Mouse (Mus musculus) spleen, embryonic (tissue): ENCODE results near the gene Zbtb49.

Experiments used
- CTCF ChIA-PET: fragments of 350-600 bp; sonication (Branson Sonifier 250); formaldehyde crosslinking; loops from one replicate; lab custom pipeline; 2022; lab: Charles Lee

Zbtb49 gene

DNA sequence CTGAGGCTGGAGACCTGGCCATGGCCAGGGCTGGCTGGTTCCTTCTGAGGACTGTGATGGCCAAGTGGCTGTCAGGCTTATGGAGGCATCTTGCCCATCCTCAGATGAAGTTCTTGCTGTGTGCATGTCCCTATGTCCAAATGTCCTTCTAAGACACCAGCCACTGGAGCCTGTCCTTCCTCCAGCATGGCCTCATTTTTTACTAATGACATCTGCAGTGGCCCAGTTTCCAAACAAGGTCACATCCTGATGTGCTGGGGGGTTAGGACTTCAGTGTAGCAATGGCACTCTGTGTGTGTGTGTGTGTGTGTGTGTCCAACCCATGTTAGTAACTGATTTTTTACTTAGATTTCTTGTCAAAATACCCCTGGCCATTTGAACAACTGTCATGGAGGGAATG lies 24.3 kb downstream of the Zbtb49 start:
- CTCF ChIA-PET = no interaction called here

DNA sequence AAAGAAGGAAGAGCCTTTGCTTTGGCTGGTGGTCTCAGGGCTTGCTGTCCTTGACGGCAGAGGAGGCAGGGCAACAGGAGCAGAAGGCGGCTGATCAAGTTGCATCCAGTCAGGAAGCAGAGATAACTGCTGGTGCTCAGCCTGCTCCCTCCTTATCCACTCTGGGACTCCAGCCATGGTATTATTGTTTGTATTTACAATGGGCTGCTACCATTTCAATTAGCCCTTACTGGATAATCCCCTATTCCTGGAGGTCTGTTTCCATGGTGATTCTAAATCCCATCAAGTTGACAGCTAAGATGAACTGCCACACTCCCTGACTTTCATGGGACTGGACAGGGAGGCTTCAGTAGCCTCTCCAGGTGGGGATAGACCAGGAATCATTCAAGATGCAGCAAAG lies 25.3 kb downstream of the Zbtb49 start:
- CTCF ChIA-PET = no interaction called here

DNA sequence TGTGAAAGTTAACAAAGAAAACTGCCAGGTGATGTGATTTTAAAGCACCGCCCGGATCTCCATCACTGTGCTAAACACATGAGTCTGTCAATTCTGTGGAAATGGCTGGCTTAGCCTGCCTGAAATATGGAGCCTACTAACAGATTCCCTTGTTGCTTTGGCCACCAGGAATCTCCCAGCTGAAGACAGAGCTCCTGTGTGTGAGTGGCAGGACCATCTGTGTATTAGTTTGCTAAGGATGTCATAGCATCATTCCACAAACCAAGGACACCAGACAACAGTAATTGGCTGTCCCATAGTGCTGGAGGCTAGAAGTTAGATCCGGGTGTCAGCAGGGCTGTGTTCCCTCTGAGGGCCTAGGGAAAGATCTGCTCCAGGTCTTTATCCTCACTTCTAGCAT lies 29.4 kb downstream of the Zbtb49 start:
- CTCF ChIA-PET = no interaction called here

DNA sequence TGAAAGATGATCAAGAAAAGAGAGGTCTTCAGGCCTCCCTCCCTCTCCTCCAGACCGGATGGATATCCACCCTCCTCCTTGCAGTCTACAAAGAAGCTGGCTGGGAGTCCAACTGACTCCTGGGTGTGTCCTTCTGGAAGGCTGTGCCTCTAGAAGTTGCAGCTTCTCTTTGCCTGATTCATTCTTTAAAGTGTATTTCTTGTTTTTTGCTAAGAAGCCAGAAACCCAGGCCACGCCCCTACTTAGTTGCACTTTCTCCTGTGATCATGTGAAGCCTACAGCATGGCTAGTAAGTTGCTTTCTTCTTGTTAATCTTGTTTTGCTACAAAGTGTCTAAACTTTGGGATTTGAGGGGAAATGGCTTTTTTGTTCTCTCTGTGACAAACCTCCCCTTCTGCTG lies 33.3 kb downstream of the Zbtb49 start:
- CTCF ChIA-PET = no interaction called here

DNA sequence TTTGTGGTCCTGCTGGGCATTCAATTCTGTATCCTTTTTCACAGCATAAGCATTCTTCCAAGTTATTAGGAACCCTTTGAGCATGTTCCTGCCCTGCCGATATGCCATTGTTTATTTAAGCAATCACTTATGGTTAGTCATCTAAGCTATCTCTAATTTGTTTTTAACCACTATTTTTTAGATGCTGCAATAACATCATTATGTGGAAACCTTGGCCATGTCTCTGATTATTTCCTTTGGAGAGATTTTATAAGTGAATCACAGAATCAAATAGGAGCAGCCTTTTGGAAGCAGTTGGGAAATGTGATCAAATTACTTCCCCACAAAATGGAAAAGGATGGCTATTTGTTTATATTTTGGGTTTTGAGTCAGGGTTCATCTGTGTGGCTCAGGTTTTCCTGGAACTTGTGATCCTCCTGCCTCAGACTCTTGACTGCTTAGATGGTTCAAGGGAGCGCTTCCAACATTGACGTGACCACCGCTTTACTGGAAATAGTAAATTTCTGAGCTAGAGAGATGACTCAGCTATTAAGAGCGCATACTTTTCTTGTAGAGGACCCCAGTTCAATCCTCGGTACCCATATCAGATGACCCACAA lies 35.5 kb downstream of the Zbtb49 start:
- CTCF ChIA-PET = no interaction called here

DNA sequence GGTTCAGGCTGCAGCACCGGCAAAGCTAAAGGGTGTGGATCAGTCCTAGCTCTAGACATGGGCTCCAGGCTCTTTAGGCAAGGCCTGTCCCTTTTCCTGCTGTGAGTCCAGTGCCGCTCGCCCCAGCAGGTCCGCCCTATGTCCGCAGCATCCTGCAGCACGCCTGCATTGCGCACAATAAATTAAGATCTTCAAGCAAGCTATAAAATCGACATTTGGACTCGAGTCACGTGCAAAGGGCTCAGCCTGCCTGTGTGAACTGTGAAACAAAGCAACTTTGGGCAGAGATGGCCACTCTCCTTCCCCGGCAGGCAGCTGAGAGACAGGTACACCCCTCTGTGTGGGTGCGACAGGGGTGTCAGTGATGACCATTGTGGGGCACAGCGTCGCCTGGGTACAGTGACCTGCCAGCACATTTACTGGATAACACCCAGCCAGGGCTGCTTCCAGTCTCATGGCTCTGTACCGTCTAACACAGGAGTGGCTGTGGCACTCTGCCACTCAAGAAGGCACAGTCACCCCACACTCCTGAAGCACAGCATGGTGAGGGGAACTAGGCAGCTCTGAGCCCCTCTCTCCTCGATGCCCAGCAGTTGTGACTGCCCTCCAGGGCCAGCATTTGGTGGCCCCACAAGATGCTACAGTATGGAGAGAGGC lies 45.9 kb downstream of the Zbtb49 start:
- CTCF ChIA-PET = interaction anchor here (0.6 kb wide), 1 partner anchor 137 kb away, joined by 3 read pairs; no protein-coding TSS in a partner anchor

DNA sequence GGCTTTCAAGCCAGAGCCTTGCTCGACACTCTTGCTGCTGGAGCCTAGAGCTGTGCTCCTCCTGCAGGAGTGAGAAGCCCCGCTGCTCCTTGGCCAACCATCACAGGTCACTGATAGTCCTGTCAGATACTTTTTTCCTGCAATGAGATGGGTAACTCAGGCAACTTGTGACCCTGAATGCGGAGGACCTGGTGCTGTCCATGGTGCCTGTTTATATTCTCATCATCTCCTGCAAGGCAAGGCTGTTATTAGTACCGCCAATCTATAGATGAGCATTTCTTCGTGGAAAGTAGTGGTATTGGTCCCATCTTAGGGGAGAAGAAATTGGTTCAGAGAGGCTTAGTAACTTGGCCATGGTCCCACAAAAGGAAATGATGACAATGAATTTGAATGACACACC lies 46.5 kb downstream of the Zbtb49 start:
- CTCF ChIA-PET = interaction anchor here (0.6 kb wide), 1 partner anchor 136 kb away, joined by 3 read pairs; no protein-coding TSS in a partner anchor

DNA sequence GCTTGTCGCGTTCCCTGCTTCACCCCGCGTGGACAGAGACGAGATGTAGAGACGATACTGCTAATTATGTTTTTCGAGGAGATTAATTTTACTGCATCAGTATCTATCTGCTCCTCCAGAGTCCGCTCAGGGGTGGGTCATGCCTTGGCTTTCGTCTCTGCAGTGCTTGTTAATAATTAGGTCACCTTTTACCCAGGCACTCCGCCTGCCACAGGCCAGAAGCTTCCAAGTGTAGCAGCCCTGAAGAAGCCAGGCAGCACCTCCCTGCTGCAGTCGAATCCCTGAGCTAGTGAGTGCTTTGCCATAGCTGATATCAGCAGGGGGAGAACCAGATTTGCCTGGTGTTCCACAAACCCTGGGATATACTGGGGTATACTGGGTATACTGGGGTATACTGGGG lies 51.8 kb downstream of the Zbtb49 start:
- CTCF ChIA-PET = no interaction called here

DNA sequence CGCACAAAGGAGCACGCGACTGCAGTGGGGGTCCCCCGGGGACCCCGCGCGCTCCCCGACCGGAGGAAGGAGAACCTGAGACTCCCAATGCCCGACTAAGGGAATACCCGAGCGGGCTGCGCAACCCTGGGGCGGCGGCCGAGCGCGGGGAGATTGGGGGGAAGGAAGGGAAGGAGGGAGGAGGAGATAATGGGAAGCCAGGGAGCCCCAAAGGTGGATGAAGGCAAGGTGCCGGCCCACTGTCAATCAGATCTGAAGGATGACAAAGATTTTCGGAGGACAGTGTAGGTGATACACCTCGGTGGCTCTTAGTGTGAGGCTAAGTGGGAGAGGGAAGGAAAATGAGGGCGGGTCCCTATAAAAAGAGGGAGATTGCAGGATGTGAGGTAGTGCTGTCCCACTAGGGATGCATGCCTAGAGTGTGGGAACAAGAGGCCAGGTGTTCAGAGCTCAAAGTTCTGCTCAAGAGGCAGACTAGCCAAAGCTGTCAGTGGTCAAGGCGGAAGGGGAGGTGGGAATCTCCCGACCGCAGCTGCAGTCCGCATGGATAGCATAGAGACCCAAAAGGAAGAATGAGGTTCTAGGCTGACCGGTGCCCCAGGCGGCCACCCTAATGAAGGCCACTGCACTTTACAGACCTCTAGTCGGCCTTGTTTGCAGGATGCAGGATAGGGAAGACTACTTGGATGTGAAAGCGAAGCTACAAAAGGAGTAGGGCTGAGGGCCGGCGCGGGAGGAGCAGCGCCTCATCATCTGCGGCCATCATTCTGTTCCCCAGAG lies 60.4 kb downstream of the Zbtb49 start, which contains the start of gene Nsg1:
Nsg1 (minus strand) TSS at position 274 of the 780 bp plus-strand sequence.
- CTCF ChIA-PET = no interaction called here

DNA sequence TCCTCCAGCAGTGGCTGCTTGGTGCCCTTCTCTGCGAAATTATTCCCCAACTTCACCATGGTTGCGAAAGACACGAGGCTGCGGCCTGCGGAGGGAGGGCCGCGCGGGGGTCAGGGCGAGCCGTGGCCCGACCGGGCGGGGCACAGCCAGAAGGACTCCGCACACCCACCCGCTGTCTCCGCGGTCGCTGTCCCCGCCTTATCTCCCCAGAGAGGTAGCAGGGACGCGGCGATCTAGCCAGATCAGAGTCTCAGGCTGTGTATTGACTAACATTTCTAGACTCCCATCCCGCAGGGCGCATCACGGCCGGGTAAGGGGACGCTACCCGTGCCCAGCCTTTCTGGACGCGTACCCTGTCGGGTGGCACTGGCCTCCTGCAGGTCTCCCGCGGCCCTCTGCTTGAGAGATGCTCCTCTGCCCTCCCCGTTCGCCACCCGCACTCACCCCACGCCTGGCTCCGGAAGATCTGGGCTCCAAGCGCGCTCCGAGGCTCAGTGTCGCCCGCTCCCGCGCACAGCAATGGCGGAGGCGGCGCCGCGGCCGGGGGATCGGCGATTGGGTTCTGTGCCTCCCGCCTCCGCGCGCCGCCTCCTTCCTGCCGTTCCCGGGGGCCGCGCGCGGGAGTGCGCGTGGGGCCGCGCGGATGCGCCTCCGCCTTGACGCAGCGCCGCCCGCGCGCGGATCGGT lies 61.2 kb downstream of the Zbtb49 start:
- CTCF ChIA-PET = no interaction called here

DNA sequence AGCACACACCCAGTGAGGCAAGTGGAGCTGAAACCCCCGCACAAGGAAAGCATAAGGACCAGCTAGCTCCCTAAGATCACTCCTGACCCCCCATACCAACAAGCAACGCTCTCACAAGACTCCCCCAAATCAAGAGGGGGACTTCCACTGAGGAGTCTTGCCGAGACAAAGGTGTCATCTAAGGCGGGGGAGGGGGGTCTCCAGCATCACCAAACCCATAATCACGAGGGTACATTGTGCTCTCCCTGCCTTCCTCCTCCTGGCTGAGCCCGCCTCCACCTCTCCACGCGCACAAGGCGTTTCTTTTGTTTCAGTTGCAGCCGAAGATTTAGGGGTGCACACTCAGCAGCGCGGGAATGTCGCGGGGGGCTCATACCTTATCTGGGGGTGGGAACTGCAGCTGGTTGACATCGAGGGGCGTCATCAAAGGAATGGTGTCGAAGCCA lies 61.7 kb downstream of the Zbtb49 start:
- CTCF ChIA-PET = no interaction called here

DNA sequence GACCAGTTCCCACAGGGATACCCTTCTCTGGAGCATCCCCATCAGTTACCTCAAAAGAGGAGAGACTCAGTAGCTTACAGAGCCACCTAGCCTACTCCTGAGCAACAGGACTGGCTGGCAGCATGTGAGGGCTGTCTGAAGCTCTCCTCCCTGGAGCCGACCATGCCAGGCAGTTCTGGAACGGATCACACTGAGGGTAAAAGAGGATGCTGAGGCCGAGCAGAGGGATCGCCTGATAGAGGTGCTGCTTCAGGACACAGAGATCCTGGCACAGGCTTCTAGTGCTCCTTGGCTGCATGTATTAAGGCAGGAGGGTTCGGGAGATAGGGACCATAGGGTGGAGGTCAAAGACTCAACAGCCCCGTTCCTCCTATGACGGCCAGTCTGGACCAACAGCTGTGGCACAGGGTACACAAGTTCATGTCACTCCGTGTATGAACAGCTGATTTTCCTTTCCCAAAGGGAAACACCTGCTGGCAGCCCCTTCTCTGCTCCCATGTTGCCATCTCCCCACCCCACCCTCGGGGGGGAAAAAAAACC lies 62.7 kb downstream of the Zbtb49 start:
- CTCF ChIA-PET = no interaction called here

DNA sequence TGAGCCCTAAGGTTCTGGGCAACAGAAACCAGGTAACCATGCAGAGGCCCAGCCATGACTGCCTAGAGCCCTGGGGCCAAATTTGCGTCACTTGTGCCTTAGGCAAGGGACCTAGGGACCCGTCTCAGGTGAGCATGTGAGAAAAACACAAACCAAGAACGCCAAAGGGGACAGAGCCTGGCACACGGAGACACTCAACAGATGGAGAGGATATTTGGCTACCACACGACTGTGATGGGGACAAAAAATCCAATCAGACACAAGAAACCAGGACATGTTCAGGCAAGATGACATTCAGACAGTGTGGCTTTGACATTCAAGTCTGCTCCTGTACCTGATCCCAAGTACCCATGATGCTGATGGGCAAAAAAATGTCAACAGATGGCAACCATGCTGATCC lies 66.6 kb downstream of the Zbtb49 start:
- CTCF ChIA-PET = no interaction called here

DNA sequence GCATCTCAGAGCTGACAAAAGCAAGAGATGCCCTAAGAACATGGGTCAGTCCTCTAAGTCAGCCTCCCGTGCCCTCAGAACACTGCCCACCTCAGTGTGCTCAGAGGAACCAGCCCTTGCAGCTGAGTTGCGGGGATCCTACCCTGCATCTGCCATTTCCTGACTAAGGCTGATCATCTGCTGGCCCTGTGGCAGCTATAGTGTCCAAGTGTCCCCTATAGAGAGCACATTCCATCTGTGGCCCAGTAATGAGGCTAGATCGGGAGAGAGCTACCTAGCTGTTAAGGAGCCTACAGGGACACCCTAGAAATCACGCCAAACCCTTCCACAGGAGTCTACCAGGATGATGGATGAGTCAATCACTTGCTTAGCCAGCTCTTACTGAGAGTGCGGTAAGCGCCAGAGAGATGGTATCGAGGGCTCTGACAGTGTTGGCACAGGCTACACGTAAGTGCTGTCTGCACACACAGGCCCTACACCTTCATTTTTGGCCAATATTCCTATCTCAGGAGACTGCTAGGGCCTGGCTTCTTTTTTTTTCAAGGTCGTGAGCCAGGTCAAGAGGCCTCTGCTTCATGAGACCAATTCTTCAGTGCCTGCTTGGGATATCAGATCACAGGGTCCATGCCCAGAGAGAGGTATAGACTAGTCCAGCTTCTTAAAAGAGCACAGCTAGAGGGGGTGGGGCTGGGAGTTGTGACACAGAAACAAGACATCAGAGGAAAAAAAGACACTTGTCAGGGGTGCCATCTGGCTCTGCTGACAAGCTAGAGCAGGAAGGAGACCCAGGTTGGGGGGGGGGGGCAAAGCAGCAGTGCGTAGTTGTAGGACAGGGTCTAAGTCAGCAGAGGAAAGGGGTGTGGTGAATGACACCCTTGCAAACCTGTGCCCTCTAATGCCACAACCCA lies 67.8 kb downstream of the Zbtb49 start:
- CTCF ChIA-PET = no interaction called here

DNA sequence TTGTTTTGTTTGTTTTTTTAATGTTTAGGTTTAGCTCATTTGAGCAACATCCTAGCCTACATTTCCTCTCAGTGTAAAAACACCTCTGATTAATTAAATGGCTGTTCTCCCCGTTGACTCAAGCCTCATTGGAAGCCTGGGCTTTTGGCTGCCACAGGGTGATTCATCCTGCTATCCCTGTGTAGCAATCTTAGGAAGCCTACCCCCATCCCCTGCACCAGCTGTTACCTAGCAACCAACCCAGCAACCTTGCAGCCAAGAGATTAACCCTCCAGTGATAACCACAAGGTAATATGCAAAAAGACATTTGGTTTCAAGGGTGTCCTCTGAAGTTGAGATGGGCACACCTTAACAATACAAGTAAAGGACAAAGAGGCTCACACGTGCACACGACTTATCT lies 69.0 kb downstream of the Zbtb49 start:
- CTCF ChIA-PET = no interaction called here

DNA sequence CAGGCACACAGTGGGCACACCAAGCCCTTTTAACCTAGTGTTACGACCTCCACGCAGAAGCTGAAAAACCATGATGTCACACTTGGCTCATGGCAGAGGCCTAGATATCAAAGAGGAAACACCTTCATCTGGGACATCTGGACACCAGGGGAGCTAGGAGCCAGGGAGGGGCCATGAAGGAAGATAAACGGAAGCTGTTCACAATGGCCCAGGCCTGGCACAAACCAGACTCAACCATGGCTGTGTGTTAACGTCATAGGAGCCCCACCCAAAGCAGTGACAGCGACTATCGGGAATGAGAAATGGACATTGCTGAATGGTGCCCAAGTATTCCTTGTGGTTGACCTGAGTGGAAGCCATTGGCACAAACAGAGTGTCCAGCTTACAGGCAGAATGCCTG lies 73.7 kb downstream of the Zbtb49 start:
- CTCF ChIA-PET = no interaction called here

DNA sequence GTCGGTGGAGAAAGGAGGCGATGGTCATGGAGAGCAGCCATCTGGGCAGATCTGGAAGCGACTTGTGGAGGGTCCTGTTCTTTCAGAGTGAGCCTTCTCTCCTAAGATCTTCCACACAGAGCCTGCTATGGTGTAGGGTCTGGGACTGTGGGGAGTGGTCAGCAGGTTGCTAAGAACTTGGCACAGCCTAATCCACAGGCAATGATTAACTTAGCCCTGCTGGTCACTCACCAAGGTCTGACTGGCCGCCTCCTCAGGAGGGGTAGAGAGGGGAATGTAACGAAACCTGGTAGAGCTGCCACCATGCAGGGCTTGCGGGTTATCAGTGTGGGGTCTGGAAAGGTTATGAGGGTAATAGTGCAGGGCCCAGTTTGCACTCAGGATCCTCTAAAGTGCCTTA lies 79.4 kb downstream of the Zbtb49 start:
- CTCF ChIA-PET = no interaction called here
